Mouse (Mus musculus) forebrain, embryonic 13.5 days (tissue): ENCODE measurements around the gene Twnk. TPM values are rescaled to one million over a fixed set of nuclear protein-coding genes. Genes with fewer than 3 reads are reported as not detected.
A peak's percentile ranks its signal among the peaks of the same experiment; 100 is the strongest.

Source experiments
- ATAC-seq: fragments of 200-750 bp; cut with Nextera tagmentation; 2 replicates; pipeline ENCODE4 v1.8.0; 2017
- H3K27ac ChIP-seq: fragments of 300-500 bp; sonication (generic); 2 replicates; pipeline ENCODE4 v1.5.1; 2015; ENCODE audit warnings: inconsistent platforms, mild to moderate bottlenecking, moderate library complexity
- H3K27me3 ChIP-seq: fragments of 300-500 bp; sonication (generic); 2 replicates; pipeline ENCODE4 v1.6.1; 2015; ENCODE audit warnings: mild to moderate bottlenecking, inconsistent platforms
- H3K36me3 ChIP-seq: fragments of 300-500 bp; sonication (generic); 2 replicates; pipeline ENCODE4 v1.6.1; 2015; ENCODE audit warnings: mild to moderate bottlenecking, inconsistent platforms; ENCODE audit not compliant: poor library complexity, severe bottlenecking
- H3K4me1 ChIP-seq: fragments of 300-500 bp; sonication (generic); 2 replicates; pipeline ENCODE4 v1.6.1; 2015; ENCODE audit warnings: inconsistent platforms
- H3K4me2 ChIP-seq: fragments of 300-500 bp; sonication (generic); 2 replicates; pipeline ENCODE4 v1.6.1; 2015; ENCODE audit warnings: inconsistent platforms, mild to moderate bottlenecking, moderate library complexity
- H3K4me3 ChIP-seq: fragments of 300-500 bp; sonication (generic); 2 replicates; pipeline ENCODE4 v1.5.1; 2015; ENCODE audit warnings: mild to moderate bottlenecking, inconsistent platforms
- H3K9ac ChIP-seq: fragments of 300-500 bp; sonication (generic); 2 replicates; pipeline ENCODE4 v1.6.1; 2015; ENCODE audit warnings: mild to moderate bottlenecking, inconsistent platforms
- H3K9me3 ChIP-seq: fragments of 300-500 bp; sonication (generic); replicated peaks from 2 replicates; pipeline ENCODE4 v1.6.1; 2016; ENCODE audit warnings: inconsistent platforms
- WGBS: fragments of 180-500 bp; shearing (Covaris S2); methylation state at CpG from one replicate; pipeline ENCODE4 v1.1.7; 2015; 5-methylcytosine and 5-hydroxymethylcytosine counted together
- polyA plus RNA-seq: library from polyadenylated mRNA; unstranded; fragments of >200 nt; fragmentation: Nextera tagmentation; extraction: Ambion mirVana; gene quantifications from 2 replicates; pipeline ENCODE4 v1.2.1, GENCODE M21; 2015

The Twnk gene
- polyA plus RNA-seq, 1 experiment from 2014 or later = 21.1 TPM

GRCm38 (mm10) chr19:45005957-45006712, 672 bp downstream of the Twnk start, which contains the start of gene Mrpl43:
TSS of gene Mrpl43 (minus strand) at chr19:45006442.
- peaks cover 62% of the 10 kb centered on the region for H3K36me3 ChIP-seq
- peaks cover 36% of the 10 kb centered on the region for H3K4me1 ChIP-seq
- peak; percentile 95 for ATAC-seq
- H3K27me3 ChIP-seq = no peaks in the 10 kb centered on the region
- H3K4me2 ChIP-seq = peak within 1 kb of the TSS; percentile 98
- peak within 1 kb of the TSS; percentile 97 for H3K4me3 ChIP-seq
- no peaks in the 10 kb centered on the region for H3K9me3 ChIP-seq
- peak within 1 kb of the TSS; percentile 86 for H3K9ac ChIP-seq
- H3K27ac ChIP-seq = peak within 1 kb of the TSS; percentile 66
- WGBS = under 1% methylated on average over 82 of the region's 82 CpGs

GRCm38 (mm10) chr19:45007021-45007420, 1.6 kb downstream of the Twnk start:
- Histone ChIP-seq H3K4me3 (peak overlapping the region; percentile 97), H3K36me3 (peaks cover 61% of the 10 kb centered on the region), H3K4me2 (peak overlapping the region; percentile 98), H3K9ac (peak overlapping the region; percentile 86), H3K4me1 (peaks cover 36% of the 10 kb centered on the region), H3K27ac (no peak overlapping the region), H3K9me3 (no peaks in the 10 kb centered on the region), H3K27me3 (no peaks in the 10 kb centered on the region)
- no peak for ATAC-seq
- WGBS = 48% methylated on average over 17 of the region's 17 CpGs

- Histone ChIP-seq H3K4me1 (peaks cover 41% of the 10 kb centered on the region), H3K27ac (no peak overlapping the region), H3K27me3 (no peaks in the 10 kb centered on the region), H3K9ac (peak overlapping the region; percentile 86), H3K9me3 (no peaks in the 10 kb centered on the region), H3K4me3 (peak overlapping the region; percentile 97), H3K4me2 (peak overlapping the region; percentile 98), H3K36me3 (peaks cover 55% of the 10 kb centered on the region)
- WGBS = 94% methylated on average over 20 of the region's 20 CpGs
- ATAC-seq = no peak
These were observed 2.1 kb downstream of the Twnk start for GRCm38 (mm10) chr19:45007425-45008191.

- Histone ChIP-seq H3K4me2 (no peak overlapping the region), H3K9ac (no peak overlapping the region), H3K4me1 (peaks cover 48% of the 10 kb centered on the region), H3K4me3 (no peak overlapping the region), H3K9me3 (no peaks in the 10 kb centered on the region), H3K36me3 (peaks cover 35% of the 10 kb centered on the region), H3K27ac (no peak overlapping the region), H3K27me3 (no peaks in the 10 kb centered on the region)
- no peak for ATAC-seq
- WGBS = 92% methylated on average over 4 of the region's 4 CpGs
These were observed 5.2 kb downstream of the Twnk start for GRCm38 (mm10) chr19:45010646-45011045.

GRCm38 (mm10) chr19:45012219-45012618, 6.8 kb downstream of the Twnk start:
- H3K4me1 ChIP-seq = peaks cover 55% of the 10 kb centered on the region
- H3K36me3 ChIP-seq = peaks cover 35% of the 10 kb centered on the region

GRCm38 (mm10) chr19:45012636-45013035, 7.2 kb downstream of the Twnk start:
- Histone ChIP-seq H3K4me3 (no peak overlapping the region), H3K27me3 (no peaks in the 10 kb centered on the region), H3K27ac (peak overlapping the region; percentile 68), H3K9ac (0 out of 2 replicates have a peak overlapping the region, but pooled peaks have one; percentile 8), H3K9me3 (no peaks in the 10 kb centered on the region), H3K4me2 (no peak overlapping the region), H3K36me3 (peaks cover 35% of the 10 kb centered on the region), H3K4me1 (peaks cover 52% of the 10 kb centered on the region)
- 29% methylated on average over 6 of the region's 6 CpGs for WGBS
- no peak for ATAC-seq

More at GRCm38 (mm10) chr19:45012219-45012618, 6.8 kb downstream of the Twnk start:
- WGBS = 80% methylated on average over 8 of the region's 8 CpGs
- Histone ChIP-seq H3K9ac (0 out of 2 replicates have a peak overlapping the region, but pooled peaks have one; percentile 8), H3K4me3 (no peak overlapping the region), H3K27ac (peak overlapping the region; percentile 68), H3K9me3 (no peaks in the 10 kb centered on the region), H3K4me2 (no peak overlapping the region), H3K27me3 (no peaks in the 10 kb centered on the region)
- no peak for ATAC-seq

GRCm38 (mm10) chr19:45013581-45014225, 8.2 kb downstream of the Twnk start:
- H3K27me3 ChIP-seq = no peaks in the 10 kb centered on the region
- no peak overlapping the region for H3K27ac ChIP-seq
- WGBS = 72% methylated on average over 6 of the region's 6 CpGs
- no peak overlapping the region for H3K4me3 ChIP-seq
- no peak for ATAC-seq
- peaks cover 27% of the 10 kb centered on the region for H3K36me3 ChIP-seq
- no peaks in the 10 kb centered on the region for H3K9me3 ChIP-seq
- peaks cover 45% of the 10 kb centered on the region for H3K4me1 ChIP-seq
- H3K4me2 ChIP-seq = no peak overlapping the region
- H3K9ac ChIP-seq = no peak overlapping the region

- Histone ChIP-seq H3K4me3 (peak within 1 kb of the TSS; percentile 72), H3K27me3 (no peaks in the 10 kb centered on the region), H3K9ac (peak within 1 kb of the TSS; percentile 91), H3K27ac (peak within 1 kb of the TSS; percentile 97), H3K4me2 (peak within 1 kb of the TSS; percentile 88), H3K36me3 (peaks cover 21% of the 10 kb centered on the region), H3K4me1 (peaks cover 48% of the 10 kb centered on the region), H3K9me3 (no peaks in the 10 kb centered on the region)
- ATAC-seq = no peak
- 10% methylated on average over 10 of the region's 10 CpGs for WGBS
These were observed 9.0 kb downstream of the Twnk start, which contains the start of gene Lzts2 for GRCm38 (mm10) chr19:45014335-45014971. TSS of gene Lzts2 (plus strand) at chr19:45014414.

- peaks cover 19% of the 10 kb centered on the region for H3K36me3 ChIP-seq
- H3K4me1 ChIP-seq = peaks cover 53% of the 10 kb centered on the region
- H3K9me3 ChIP-seq = no peaks in the 10 kb centered on the region
- 1% methylated on average over 21 of the region's 25 CpGs for WGBS
- peak overlapping the region; percentile 88 for H3K4me2 ChIP-seq
- no peaks in the 10 kb centered on the region for H3K27me3 ChIP-seq
- peak overlapping the region; percentile 97 for H3K27ac ChIP-seq
- peak overlapping the region; percentile 72 for H3K4me3 ChIP-seq
- H3K9ac ChIP-seq = peak overlapping the region; percentile 91
- no peak for ATAC-seq
These were observed 9.5 kb downstream of the Twnk start for GRCm38 (mm10) chr19:45014981-45015402.

- ATAC-seq = peak; percentile 28; the same call in 1 of the 2 replicates
- Histone ChIP-seq H3K27me3 (no peaks in the 10 kb centered on the region), H3K9ac (peak overlapping the region; percentile 91), H3K36me3 (peaks cover 12% of the 10 kb centered on the region), H3K9me3 (no peaks in the 10 kb centered on the region), H3K27ac (peak overlapping the region; percentile 97), H3K4me1 (peaks cover 60% of the 10 kb centered on the region), H3K4me2 (peak overlapping the region; percentile 88), H3K4me3 (peak overlapping the region; percentile 72)
- under 1% methylated on average over 34 of the region's 34 CpGs for WGBS
These were observed 10.2 kb downstream of the Twnk start for GRCm38 (mm10) chr19:45015518-45016281.
